Mouse (Mus musculus) granulocyte monocyte progenitor cell, adult 5-6 weeks (primary cell): ENCODE measurements around the gene Slc27a4. TPM values are rescaled to one million over a fixed set of nuclear protein-coding genes. Genes with fewer than 3 reads are reported as not detected.

Source experiments
- ATAC-seq: replicated peaks from 2 replicates; pipeline ENCODE4 v1.8.0; 2016; ENCODE audit warnings: mild to moderate bottlenecking, moderate TSS enrichment, inconsistent platforms; ENCODE audit not compliant: poor library complexity, severe bottlenecking
- total RNA-seq, 2 experiments: library from RNA; stranded (forward) in 1 of 2; stranded (reverse) in 1 of 2; fragments of 200-712, 200-1000 nt in 1 of 2; fragments of >200 nt in 1 of 2; fragmentation: Nextera tagmentation in 1 of 2; gene quantifications; 2 replicates each; pipeline ENCODE4 v1.2.3; 2014 to 2017

Slc27a4 gene
- total RNA-seq, 2 experiments from 2014 or later, result 6.6 to 6.8 TPM

GRCm38 (mm10) chr2:29855585-29856210 lies 53.3 kb downstream of the Slc27a4 start:
- ATAC-seq, result no peak

- no peak for ATAC-seq
Observed at GRCm38 (mm10) chr2:29856451-29857260, 54.2 kb downstream of the Slc27a4 start.

GRCm38 (mm10) chr2:29857341-29857740 lies 54.9 kb downstream of the Slc27a4 start:
- ATAC-seq, result no peak

GRCm38 (mm10) chr2:29857967-29858366 lies 55.5 kb downstream of the Slc27a4 start:
- no peak for ATAC-seq

GRCm38 (mm10) chr2:29858748-29859473 lies 56.5 kb downstream of the Slc27a4 start:
- ATAC-seq, result peak; percentile 62

- ATAC-seq, result no peak
Observed at GRCm38 (mm10) chr2:29865125-29865524, 62.7 kb downstream of the Slc27a4 start.

Other genes starting within 250 kb of the Slc27a4 start
- gene Rapgef1, start 182.9 kb upstream of the Slc27a4 start, total RNA-seq (2014; fragmentation: Nextera tagmentation), result 29.6 and 31.9 TPM in 2 replicates
- gene Rapgef1, start 182.9 kb upstream of the Slc27a4 start, total RNA-seq (2017), result 16.7 and 21.9 TPM in 2 replicates
- not detected in 2 replicates for gene Gm13420, start 50.9 kb upstream of the Slc27a4 start, total RNA-seq (2014; fragmentation: Nextera tagmentation)
- gene Gm13420, start 50.9 kb upstream of the Slc27a4 start, total RNA-seq (2017), result not detected in 2 replicates
- not detected in 2 replicates for gene Gm13547, start 43.3 kb upstream of the Slc27a4 start, total RNA-seq (2014; fragmentation: Nextera tagmentation)
- not detected in 2 replicates for gene Gm13547, start 43.3 kb upstream of the Slc27a4 start, total RNA-seq (2017)
- 14.8 and 18.2 TPM in 2 replicates for gene Coq4, start 15.1 kb upstream of the Slc27a4 start, total RNA-seq (2014; fragmentation: Nextera tagmentation)
- gene Coq4, start 15.1 kb upstream of the Slc27a4 start, total RNA-seq (2017), result 7.2 and 7.4 TPM in 2 replicates
- 31.4 and 39.4 TPM in 2 replicates for gene Trub2, start 14.1 kb upstream of the Slc27a4 start, total RNA-seq (2014; fragmentation: Nextera tagmentation)
- 28.2 and 64.7 TPM in 2 replicates for gene Trub2, start 14.1 kb upstream of the Slc27a4 start, total RNA-seq (2017)
- 17.0 and 24.9 TPM in 2 replicates for gene Urm1, start 17.4 kb downstream of the Slc27a4 start, total RNA-seq (2014; fragmentation: Nextera tagmentation)
- gene Urm1, start 17.4 kb downstream of the Slc27a4 start, total RNA-seq (2017), result 17.8 and 21.1 TPM in 2 replicates
- 15.2 and 20.0 TPM in 2 replicates for gene Cercam, start 66.5 kb downstream of the Slc27a4 start, total RNA-seq (2014; fragmentation: Nextera tagmentation)
- 4.5 and 6.7 TPM in 2 replicates for gene Cercam, start 66.5 kb downstream of the Slc27a4 start, total RNA-seq (2017)
- gene Odf2, start 86.6 kb downstream of the Slc27a4 start, total RNA-seq (2014; fragmentation: Nextera tagmentation), result 56.8 and 92.7 TPM in 2 replicates
- gene Odf2, start 86.6 kb downstream of the Slc27a4 start, total RNA-seq (2017), result 96.9 and 104 TPM in 2 replicates
- gene Gle1, start 132.8 kb downstream of the Slc27a4 start, total RNA-seq (2014; fragmentation: Nextera tagmentation), result 36.5 and 38.7 TPM in 2 replicates
- gene Gle1, start 132.8 kb downstream of the Slc27a4 start, total RNA-seq (2017), result 89.0 and 139 TPM in 2 replicates
- 63.5 and 99.0 TPM in 2 replicates for gene Sptan1, start 162.9 kb downstream of the Slc27a4 start, total RNA-seq (2014; fragmentation: Nextera tagmentation)
- gene Sptan1, start 162.9 kb downstream of the Slc27a4 start, total RNA-seq (2017), result 118 and 129 TPM in 2 replicates
- gene Wdr34, start 246.2 kb downstream of the Slc27a4 start, total RNA-seq (2014; fragmentation: Nextera tagmentation), result 21.9 and 23.1 TPM in 2 replicates
- 11.5 and 14.1 TPM in 2 replicates for gene Wdr34, start 246.2 kb downstream of the Slc27a4 start, total RNA-seq (2017)